Mouse (Mus musculus) heart, postnatal 0 days (tissue): ENCODE measurements at regions not wholly inside any gene's neighbourhood (a gene's known extent, or its start where the extent isn't known, plus 50 kb on each side); places are given as distances from the start of the nearest gene placed in this dataset.

Experiments
- CTCF ChIP-seq: IDR thresholded peaks from 2 replicates; pipeline ENCODE4 v1.5.1; 2016; ENCODE audit warnings: antibody characterized with exemption, control low read depth, low read depth
- EP300 ChIP-seq: IDR thresholded peaks from 2 replicates; pipeline ENCODE4 v1.6.1; 2016; ENCODE audit warnings: antibody characterized with exemption, low read depth

DNA sequence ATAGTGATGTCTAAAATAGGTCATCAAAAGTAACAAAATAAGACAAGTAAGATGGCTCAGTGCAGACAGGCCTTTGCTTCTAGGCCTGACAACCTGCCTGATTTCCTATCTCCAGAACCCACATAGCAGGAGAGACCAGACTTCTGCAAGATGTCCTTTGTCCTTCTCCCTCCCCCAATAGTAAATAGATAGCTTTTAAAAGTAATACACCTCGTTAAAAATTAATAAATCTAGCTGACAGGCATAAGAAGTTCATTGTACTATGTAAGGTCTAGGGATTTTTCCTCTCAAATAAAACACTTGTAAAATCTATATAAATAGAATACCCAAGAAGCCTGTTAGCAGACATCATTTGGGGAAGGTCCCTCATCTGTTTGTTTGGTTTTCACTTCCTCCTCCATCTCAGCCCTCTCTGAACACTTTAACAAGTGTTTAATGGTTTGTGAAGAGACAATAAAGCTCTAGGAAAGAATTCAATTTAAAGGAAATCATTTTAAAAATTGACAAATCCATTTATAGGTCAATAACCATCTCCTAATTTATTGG lies 67.2 kb upstream of the Jade1 start:
- no peak for TF ChIP-seq CTCF
- no peak for TF ChIP-seq EP300
